Mouse (Mus musculus) C2C12 (cell line): ENCODE measurements around the gene Uvssa.

Source experiments
- CEBPB ChIP-seq: IDR thresholded peaks from one replicate; pipeline ENCODE4 v1.6.1; 2011; ENCODE audit warnings: low read depth, mild to moderate bottlenecking, control low read depth, moderate library complexity
- CTCF ChIP-seq: IDR thresholded peaks from one replicate; pipeline ENCODE4 v1.5.1; 2011; ENCODE audit not compliant: control insufficient read depth, insufficient read depth, insufficient read length
- FOSL1 ChIP-seq: IDR thresholded peaks from one replicate; pipeline ENCODE4 v1.8.0; 2011; ENCODE audit warnings: mild to moderate bottlenecking, low read length; ENCODE audit not compliant: poor library complexity, insufficient read depth, severe bottlenecking
- MAX ChIP-seq: IDR thresholded peaks from one replicate; pipeline ENCODE4 v1.6.1; 2011; ENCODE audit warnings: mild to moderate bottlenecking, control low read depth
- MYOD1 ChIP-seq: IDR thresholded peaks from one replicate; pipeline ENCODE4 v1.6.1; 2011; ENCODE audit warnings: low read depth; ENCODE audit not compliant: control insufficient read depth, insufficient read length
- MYOG ChIP-seq: IDR thresholded peaks from one replicate; pipeline ENCODE4 v1.6.1; 2011; ENCODE audit not compliant: control insufficient read depth, insufficient read length; ENCODE audit errors: extremely low read depth
- USF1 ChIP-seq: IDR thresholded peaks from one replicate; pipeline ENCODE4 v1.6.1; 2011; ENCODE audit warnings: low read depth, mild to moderate bottlenecking, control low read depth, moderate library complexity

- no peak for TF ChIP-seq CEBPB
- no peak for TF ChIP-seq CTCF
- no peak for TF ChIP-seq MAX
- no peak for TF ChIP-seq MYOG
- TF ChIP-seq USF1: no peak
- TF ChIP-seq MYOD1: no peak
- TF ChIP-seq FOSL1: no peak
Measured at GRCm38 (mm10) chr5:33347620-33348019, 30.7 kb upstream of the Uvssa start.
